Mouse (Mus musculus) forebrain, embryonic 14.5 days (tissue): Measurements from ENCODE around the gene Apba3. TPM values are rescaled to one million over a fixed set of nuclear protein-coding genes. Genes with fewer than 3 reads are reported as not detected.

Experiments used
- ATAC-seq: fragments of 200-750 bp; cut with Nextera tagmentation; 2 replicates; pipeline ENCODE4 v1.8.0; 2017; ENCODE audit warnings: mild to moderate bottlenecking, moderate library complexity
- DNase-seq: peaks from one replicate; pipeline ENCODE4 v3.0.0-alpha.2; 2015; ENCODE audit warnings: low spot score
- H3K27ac ChIP-seq: fragments of 300-500 bp; sonication (generic); 2 replicates; pipeline ENCODE4 v1.5.1; 2014; ENCODE audit warnings: low read depth, mild to moderate bottlenecking, control low read depth, low read length, moderate library complexity
- H3K27me3 ChIP-seq: fragments of 300-500 bp; sonication (generic); replicated peaks from 2 replicates; pipeline ENCODE4 v1.6.1; 2014; ENCODE audit warnings: low read length, control low read depth, mixed read lengths; ENCODE audit not compliant: control insufficient read depth, insufficient read depth
- H3K36me3 ChIP-seq: fragments of 300-500 bp; sonication (generic); 2 replicates; pipeline ENCODE4 v1.6.1; 2014; ENCODE audit warnings: low read length, control low read depth; ENCODE audit not compliant: control insufficient read depth, insufficient read depth
- H3K4me1 ChIP-seq: fragments of 300-500 bp; sonication (generic); 2 replicates; pipeline ENCODE4 v1.6.1; 2014; ENCODE audit warnings: antibody characterized with exemption, low read length, control low read depth; ENCODE audit not compliant: control insufficient read depth, insufficient read depth
- H3K4me2 ChIP-seq: fragments of 300-500 bp; sonication (generic); 2 replicates; pipeline ENCODE4 v1.6.1; 2014; ENCODE audit warnings: mild to moderate bottlenecking, control low read depth, low read length
- H3K4me3 ChIP-seq: fragments of 300-500 bp; sonication (generic); 2 replicates; pipeline ENCODE4 v1.5.1; 2014; ENCODE audit warnings: low read depth, low read length, control low read depth
- H3K9ac ChIP-seq: fragments of 300-500 bp; sonication (generic); 2 replicates; pipeline ENCODE4 v1.6.1; 2014; ENCODE audit warnings: mild to moderate bottlenecking, low read length, control low read depth, moderate library complexity
- H3K9me3 ChIP-seq: fragments of 300-500 bp; sonication (generic); replicated peaks from 2 replicates; pipeline ENCODE4 v1.6.1; 2016; ENCODE audit warnings: low read length, control low read depth, mixed read lengths; ENCODE audit not compliant: control insufficient read depth
- WGBS: fragments of 180-500 bp; shearing (Covaris S2); extraction: QIAGEN DNeasy Blood & Tissue Kit; methylation state at CpG from one replicate; pipeline ENCODE4 v1.1.7; 2014; 5-methylcytosine and 5-hydroxymethylcytosine counted together
- polyA plus RNA-seq: library from polyadenylated mRNA; unstranded; fragments of >200 nt; fragmentation: Nextera tagmentation; extraction: Ambion mirVana; gene quantifications from 2 replicates; pipeline ENCODE4 v1.2.1, GENCODE M21; 2014

The Apba3 gene
- polyA plus RNA-seq, 1 experiment from 2014 or later, result 30.5 TPM

DNA sequence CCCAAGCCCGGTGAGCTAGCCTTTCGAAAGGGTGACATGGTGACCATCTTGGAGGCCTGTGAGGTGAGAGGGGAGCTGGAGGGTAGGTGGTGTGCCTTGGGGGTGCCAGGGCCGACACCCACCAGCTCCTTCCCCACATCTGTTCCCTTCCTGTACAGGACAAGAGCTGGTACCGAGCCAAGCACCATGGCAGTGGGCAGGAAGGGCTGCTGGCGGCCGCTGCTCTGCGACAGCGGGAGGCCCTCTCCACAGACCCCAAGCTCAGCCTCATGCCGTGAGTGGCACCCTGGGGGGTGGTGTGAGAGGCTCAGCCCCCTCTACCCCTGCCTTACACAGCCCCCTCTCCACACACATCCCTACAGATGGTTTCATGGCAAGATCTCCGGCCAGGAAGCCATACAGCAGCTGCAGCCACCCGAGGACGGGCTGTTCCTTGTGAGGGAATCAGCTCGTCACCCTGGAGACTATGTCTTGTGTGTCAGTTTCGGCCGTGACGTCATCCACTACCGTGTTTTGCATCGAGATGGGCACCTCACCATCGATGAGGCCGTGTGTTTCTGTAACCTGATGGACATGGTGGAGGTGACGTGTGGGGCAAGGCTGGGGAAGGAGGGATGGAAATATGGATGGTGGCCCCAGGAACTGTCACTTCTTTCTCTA lies 7.4 kb upstream of the Apba3 start:
- Histone ChIP-seq H3K4me2 (no peak overlapping the region), H3K27me3 (peaks cover 26% of the 10 kb centered on the region), H3K9ac (no peak overlapping the region), H3K27ac (no peak overlapping the region), H3K9me3 (0 out of 2 replicates have a peak, but pooled peaks cover 3% of the 10 kb centered on the region), H3K4me1 (peaks cover 2% of the 10 kb centered on the region; the same call in 1 of the 2 replicates), H3K4me3 (no peak overlapping the region), H3K36me3 (peaks cover 23% of the 10 kb centered on the region)
- no peak for ATAC-seq
- WGBS, result 35% methylated on average over 21 of the region's 21 CpGs
- DNase-seq, result peak; percentile 22

- H3K27me3 ChIP-seq, result peaks cover 25% of the 10 kb centered on the region
- no peak overlapping the region for H3K27ac ChIP-seq
- no peak overlapping the region for H3K4me3 ChIP-seq
- H3K36me3 ChIP-seq, result peaks cover 36% of the 10 kb centered on the region
- WGBS, result 89% methylated on average over 4 of the region's 4 CpGs
- H3K4me1 ChIP-seq, result peaks cover 6% of the 10 kb centered on the region; the same call in 1 of the 2 replicates
- DNase-seq (no peak), ATAC-seq (no peak)
- no peak overlapping the region for H3K4me2 ChIP-seq
- 0 out of 2 replicates have a peak, but pooled peaks cover 3% of the 10 kb centered on the region for H3K9me3 ChIP-seq
- no peak overlapping the region for H3K9ac ChIP-seq
These were observed 5.7 kb upstream of the Apba3 start for GRCm38 (mm10) chr10:81261025-81261424.

GRCm38 (mm10) chr10:81265540-81265939 lies 1.2 kb upstream of the Apba3 start:
- WGBS, result 96% methylated on average over 8 of the region's 8 CpGs
- H3K27me3 ChIP-seq, result no peaks in the 10 kb centered on the region
- H3K4me2 ChIP-seq, result peak overlapping the region; percentile 62
- 0 out of 2 replicates have a peak, but pooled peaks cover 3% of the 10 kb centered on the region for H3K9me3 ChIP-seq
- no peak for ATAC-seq
- peaks cover 10% of the 10 kb centered on the region for H3K4me1 ChIP-seq
- no peak overlapping the region for H3K9ac ChIP-seq
- peaks cover 36% of the 10 kb centered on the region for H3K36me3 ChIP-seq
- no peak for DNase-seq
- no peak overlapping the region for H3K27ac ChIP-seq
- 0 out of 2 replicates have a peak overlapping the region, but pooled peaks have one; percentile 60 for H3K4me3 ChIP-seq

GRCm38 (mm10) chr10:81268056-81268455 lies 1.3 kb downstream of the Apba3 start:
- peak; percentile 93 for DNase-seq
- peaks cover 10% of the 10 kb centered on the region for H3K4me1 ChIP-seq
- H3K27ac ChIP-seq, result no peak overlapping the region
- H3K9ac ChIP-seq, result peak overlapping the region; percentile 76
- H3K4me3 ChIP-seq, result peak overlapping the region; percentile 47
- peak overlapping the region; percentile 57 for H3K4me2 ChIP-seq
- H3K27me3 ChIP-seq, result no peaks in the 10 kb centered on the region
- no peaks in the 10 kb centered on the region for H3K9me3 ChIP-seq
- WGBS, result 4% methylated on average over 23 of the region's 23 CpGs
- ATAC-seq, result peak; percentile 42
- H3K36me3 ChIP-seq, result peaks cover 49% of the 10 kb centered on the region

GRCm38 (mm10) chr10:81268643-81269412 lies 2.1 kb downstream of the Apba3 start:
- H3K4me3 ChIP-seq, result peak overlapping the region; percentile 47
- 84% methylated on average over 16 of the region's 16 CpGs for WGBS
- no peak overlapping the region for H3K27ac ChIP-seq
- no peaks in the 10 kb centered on the region for H3K9me3 ChIP-seq
- H3K4me2 ChIP-seq, result peak overlapping the region; percentile 57
- peak overlapping the region; percentile 76 for H3K9ac ChIP-seq
- H3K36me3 ChIP-seq, result peaks cover 50% of the 10 kb centered on the region
- ATAC-seq (no peak), DNase-seq (no peak)
- H3K27me3 ChIP-seq, result no peaks in the 10 kb centered on the region
- peaks cover 10% of the 10 kb centered on the region for H3K4me1 ChIP-seq

DNA sequence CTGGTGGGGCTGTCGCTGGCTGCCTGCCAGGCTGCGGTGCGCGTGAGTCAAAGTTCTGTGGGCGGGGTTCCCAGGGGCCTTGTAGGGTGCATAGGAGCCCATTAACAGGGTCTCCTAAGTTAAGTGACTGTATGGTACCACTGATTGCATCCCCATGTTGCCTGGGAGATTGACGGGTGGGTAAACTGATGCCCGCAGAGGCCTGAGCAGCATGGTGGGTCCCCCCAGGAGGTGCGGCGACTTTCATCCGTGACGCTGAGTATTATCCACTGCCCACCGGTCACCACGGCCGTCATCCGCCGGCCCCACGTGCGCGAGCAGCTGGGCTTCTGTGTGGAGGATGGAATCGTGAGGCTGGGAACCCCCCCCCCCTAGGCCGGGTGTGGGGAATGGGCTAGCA lies 5.6 kb downstream of the Apba3 start:
- H3K36me3 ChIP-seq, result peaks cover 32% of the 10 kb centered on the region
- H3K4me2 ChIP-seq, result no peak overlapping the region
- no peaks in the 10 kb centered on the region for H3K27me3 ChIP-seq
- peaks cover 5% of the 10 kb centered on the region; the same call in 1 of the 2 replicates for H3K4me1 ChIP-seq
- H3K9me3 ChIP-seq, result no peaks in the 10 kb centered on the region
- H3K4me3 ChIP-seq, result no peak overlapping the region
- no peak overlapping the region for H3K27ac ChIP-seq
- ATAC-seq (no peak), DNase-seq (no peak)
- no peak overlapping the region for H3K9ac ChIP-seq
- 92% methylated on average over 21 of the region's 21 CpGs for WGBS

DNA sequence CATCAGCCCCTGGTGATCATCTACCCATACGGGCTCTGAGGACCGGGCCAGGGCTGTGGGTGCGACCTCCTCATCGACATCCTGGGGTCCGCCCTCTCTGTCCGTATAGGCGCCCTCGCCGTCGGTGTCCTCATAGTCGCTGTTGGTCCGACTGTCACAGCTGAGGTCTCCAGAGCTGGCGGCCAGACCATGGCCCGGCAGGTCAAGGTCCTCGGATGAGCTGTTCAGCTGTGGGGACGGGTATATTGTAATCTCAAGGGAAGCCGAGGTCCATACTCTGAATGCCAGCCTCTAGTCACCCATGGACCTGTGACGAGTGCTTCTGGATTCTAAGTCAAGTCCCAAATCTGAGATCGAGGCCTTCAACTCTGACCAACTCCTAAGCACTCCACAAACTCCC lies 7.1 kb downstream of the Apba3 start:
- Histone ChIP-seq H3K36me3 (peaks cover 32% of the 10 kb centered on the region), H3K9ac (no peak overlapping the region), H3K4me1 (no peaks in the 10 kb centered on the region), H3K4me2 (no peak overlapping the region), H3K9me3 (no peaks in the 10 kb centered on the region), H3K27me3 (no peaks in the 10 kb centered on the region), H3K4me3 (no peak overlapping the region), H3K27ac (no peak overlapping the region)
- 95% methylated on average over 19 of the region's 19 CpGs for WGBS
- DNase-seq (no peak), ATAC-seq (no peak)

DNA sequence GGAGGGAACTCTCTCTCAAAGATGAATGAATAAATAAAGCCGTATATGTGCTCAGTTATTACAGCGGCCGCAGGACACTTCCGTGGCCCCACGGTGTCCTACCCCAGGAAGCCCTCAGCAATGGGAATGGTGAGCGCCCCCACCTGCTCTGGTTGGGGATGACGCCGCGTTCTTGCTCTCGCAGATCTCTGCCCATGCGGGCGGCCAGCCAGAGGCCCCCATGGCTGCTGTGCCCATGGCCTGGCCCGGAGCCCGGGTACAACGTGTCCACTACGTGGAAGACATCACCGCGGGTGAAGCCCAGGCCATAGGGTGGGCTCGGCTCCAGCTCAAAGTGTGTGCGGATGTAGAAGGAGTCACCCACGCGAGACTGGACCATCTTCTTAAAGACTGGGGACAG lies 10.9 kb downstream of the Apba3 start:
- peaks cover 12% of the 10 kb centered on the region for H3K36me3 ChIP-seq
- H3K4me2 ChIP-seq, result no peak overlapping the region
- no peak overlapping the region for H3K27ac ChIP-seq
- no peak overlapping the region for H3K9ac ChIP-seq
- WGBS, result 85% methylated on average over 22 of the region's 22 CpGs
- no peak for DNase-seq
- no peak overlapping the region for H3K4me3 ChIP-seq
- no peaks in the 10 kb centered on the region for H3K4me1 ChIP-seq
- ATAC-seq, result no peak
- no peaks in the 10 kb centered on the region for H3K9me3 ChIP-seq
- no peaks in the 10 kb centered on the region for H3K27me3 ChIP-seq

DNA sequence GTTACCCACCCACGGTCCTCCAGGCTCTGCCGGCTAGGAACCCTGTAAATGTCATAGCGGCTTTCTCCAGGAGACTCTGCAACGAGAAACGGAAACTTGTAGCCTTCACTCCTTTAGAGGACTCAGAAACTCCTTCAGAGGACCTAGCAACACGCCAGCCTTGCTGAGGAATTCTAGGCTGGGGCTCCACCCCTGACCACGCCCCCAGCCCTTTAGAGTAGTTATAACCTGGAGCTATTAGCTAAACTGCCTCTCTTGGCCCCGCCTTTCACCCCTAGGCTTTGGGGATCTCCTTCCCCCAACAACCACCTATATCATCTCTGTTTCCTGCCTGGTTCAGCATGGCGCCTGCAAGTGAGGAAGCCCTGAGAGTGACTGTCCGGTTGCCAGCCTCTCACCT lies 12.7 kb downstream of the Apba3 start:
- 48% methylated on average over 10 of the region's 10 CpGs for WGBS
- DNase-seq (no peak), ATAC-seq (no peak)
- H3K27me3 ChIP-seq, result 0 out of 2 replicates have a peak, but pooled peaks cover 3% of the 10 kb centered on the region
- H3K4me2 ChIP-seq, result no peak overlapping the region
- no peaks in the 10 kb centered on the region for H3K9me3 ChIP-seq
- H3K9ac ChIP-seq, result no peak overlapping the region
- no peaks in the 10 kb centered on the region for H3K36me3 ChIP-seq
- H3K4me3 ChIP-seq, result no peak overlapping the region
- no peaks in the 10 kb centered on the region for H3K4me1 ChIP-seq
- no peak overlapping the region for H3K27ac ChIP-seq
